Mouse (Mus musculus) forebrain, postnatal 0 days (tissue): Measurements from ENCODE around the gene Trnau1ap. TPM values are rescaled to one million over a fixed set of nuclear protein-coding genes. Genes with fewer than 3 reads are reported as not detected.

Source experiments
- ATAC-seq: fragments of 200-750 bp; cut with Nextera tagmentation; 2 replicates; pipeline ENCODE4 v1.8.0; 2017; ENCODE audit warnings: mild to moderate bottlenecking, moderate library complexity
- DNase-seq: peaks from one replicate; pipeline ENCODE4 v3.0.0-alpha.2; 2015
- H3K27ac ChIP-seq: fragments of 300-500 bp; sonication (generic); 2 replicates; pipeline ENCODE4 v1.5.1; 2014; ENCODE audit warnings: low read depth, mild to moderate bottlenecking, antibody characterized with exemption, low read length, moderate library complexity, mixed read lengths
- H3K27me3 ChIP-seq: fragments of 300-500 bp; sonication (generic); 2 replicates; pipeline ENCODE4 v1.6.1; 2014; ENCODE audit warnings: mild to moderate bottlenecking, low read length, mixed read lengths; ENCODE audit not compliant: insufficient read depth
- H3K36me3 ChIP-seq: fragments of 300-500 bp; sonication (generic); 2 replicates; pipeline ENCODE4 v1.6.1; 2014; ENCODE audit warnings: mild to moderate bottlenecking, moderate library complexity; ENCODE audit not compliant: insufficient read depth
- H3K4me1 ChIP-seq: fragments of 300-500 bp; sonication (generic); 2 replicates; pipeline ENCODE4 v1.6.1; 2014; ENCODE audit warnings: antibody characterized with exemption; ENCODE audit not compliant: insufficient read depth
- H3K4me2 ChIP-seq: fragments of 300-500 bp; sonication (generic); 2 replicates; pipeline ENCODE4 v1.6.1; 2014; ENCODE audit warnings: low read depth, mild to moderate bottlenecking, moderate library complexity
- H3K4me3 ChIP-seq: fragments of 300-500 bp; sonication (generic); 2 replicates; pipeline ENCODE4 v1.5.1; 2014; ENCODE audit warnings: low read depth, low read length, mixed read lengths
- H3K9ac ChIP-seq: fragments of 300-500 bp; sonication (generic); 2 replicates; pipeline ENCODE4 v1.6.1; 2014; ENCODE audit warnings: mild to moderate bottlenecking
- H3K9me3 ChIP-seq: fragments of 300-500 bp; sonication (generic); 2 replicates; pipeline ENCODE4 v1.6.1; 2016; ENCODE audit warnings: low read length
- CTCF ChIP-seq: sonication (generic); IDR thresholded peaks from 2 replicates; pipeline ENCODE4 v1.5.1; 2016; ENCODE audit warnings: antibody characterized with exemption, control low read depth, low read depth
- WGBS: fragments of 180-500 bp; shearing (Covaris S2); extraction: QIAGEN DNeasy Blood & Tissue Kit; methylation state at CpG from one replicate; pipeline ENCODE4 v1.1.7; 2014; 5-methylcytosine and 5-hydroxymethylcytosine counted together
- polyA plus RNA-seq: library from polyadenylated mRNA; unstranded; fragments of >200 nt; fragmentation: Nextera tagmentation; extraction: Ambion mirVana; gene quantifications from 2 replicates; pipeline ENCODE4 v1.2.1, GENCODE M21; 2015
- total RNA-seq: library from RNA; depleted of rRNA; stranded (reverse); fragments of >200 nt; gene quantifications from 2 replicates; pipeline ENCODE4 v1.2.3, GENCODE M21; 2014

Gene Trnau1ap
- total and polyA plus RNA-seq, 2 experiments from 2014 or later, result 62.1 TPM

DNA sequence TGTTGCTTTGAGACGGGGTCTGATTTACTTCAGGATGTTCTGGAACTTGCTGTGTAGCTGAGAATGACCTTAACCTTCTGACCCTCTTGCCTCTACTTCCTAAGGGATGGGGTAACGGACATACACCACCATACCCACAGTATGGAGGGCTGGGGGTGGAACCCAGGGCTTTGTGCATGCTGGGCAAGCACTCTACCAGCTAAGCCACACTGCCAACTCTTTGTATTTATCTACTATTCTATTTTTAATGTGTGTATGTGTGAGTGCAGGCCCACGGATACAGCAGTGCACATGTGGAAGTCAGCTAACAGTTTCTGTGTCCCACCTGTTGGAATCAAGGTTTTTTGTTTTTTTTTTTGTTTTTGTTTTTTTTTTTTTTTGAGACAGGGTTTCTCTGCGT lies 30.2 kb upstream of the Trnau1ap start:
- Histone ChIP-seq H3K9me3 (no peaks in the 10 kb centered on the region), H3K9ac (no peak overlapping the region), H3K27me3 (no peaks in the 10 kb centered on the region), H3K4me3 (no peak overlapping the region), H3K4me1 (no peaks in the 10 kb centered on the region), H3K4me2 (no peak overlapping the region), H3K27ac (no peak overlapping the region), H3K36me3 (peaks cover 14% of the 10 kb centered on the region)
- no peak for DNase-seq
- WGBS, result 88% methylated on average over 4 of the region's 4 CpGs
- TF ChIP-seq CTCF, result no peak
- no peak for ATAC-seq

DNA sequence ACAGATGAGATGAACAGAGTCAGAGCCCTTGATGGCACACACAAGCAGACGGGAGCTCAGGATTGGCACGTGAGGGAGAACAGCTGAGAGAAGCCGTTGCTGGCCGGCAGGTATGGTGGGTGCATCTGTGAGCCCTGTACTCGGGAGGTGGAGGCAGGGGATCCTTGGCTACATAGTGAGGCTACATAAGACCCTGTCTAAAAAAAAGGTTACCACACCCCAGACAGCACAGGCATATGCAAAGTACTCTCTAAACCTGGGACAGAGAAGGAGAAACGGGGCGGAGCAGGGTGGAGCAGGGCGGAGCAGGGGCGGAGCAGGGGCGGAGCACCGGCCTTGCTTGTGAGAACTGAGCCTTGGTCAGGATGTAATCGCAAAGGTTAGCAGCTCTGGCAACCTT lies 26.8 kb upstream of the Trnau1ap start:
- H3K27me3 ChIP-seq, result no peaks in the 10 kb centered on the region
- ATAC-seq, result no peak
- 0 out of 2 replicates have a peak, but pooled peaks cover 11% of the 10 kb centered on the region for H3K4me1 ChIP-seq
- no peak for TF ChIP-seq CTCF
- WGBS, result 38% methylated on average over 12 of the region's 12 CpGs
- H3K4me3 ChIP-seq, result no peak overlapping the region
- H3K4me2 ChIP-seq, result no peak overlapping the region
- H3K36me3 ChIP-seq, result peaks cover 14% of the 10 kb centered on the region
- H3K27ac ChIP-seq, result no peak overlapping the region
- H3K9me3 ChIP-seq, result no peaks in the 10 kb centered on the region
- no peak overlapping the region for H3K9ac ChIP-seq
- no peak for DNase-seq

DNA sequence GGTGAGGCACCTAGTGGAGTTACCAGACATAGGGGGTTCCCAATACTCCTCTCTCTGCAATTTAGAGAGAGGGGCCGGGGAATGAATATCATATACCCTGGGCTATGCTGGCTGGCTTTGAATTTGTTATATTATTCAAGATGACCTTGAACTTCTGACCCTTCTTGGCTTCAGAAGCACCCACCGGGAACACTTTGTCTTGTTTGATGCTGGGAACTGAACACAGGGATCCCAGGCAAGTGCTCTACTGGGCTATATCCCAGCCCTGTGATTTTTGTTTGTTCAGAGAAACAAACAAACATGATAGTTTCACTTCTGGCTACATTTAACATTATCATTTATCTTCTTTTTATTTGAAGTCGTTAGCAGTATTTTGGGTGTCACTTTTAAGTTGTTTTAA lies 26.1 kb upstream of the Trnau1ap start:
- WGBS, result 82% methylated on average over 3 of the region's 3 CpGs
- Histone ChIP-seq H3K27ac (no peak overlapping the region), H3K4me1 (0 out of 2 replicates have a peak, but pooled peaks cover 11% of the 10 kb centered on the region), H3K36me3 (peaks cover 17% of the 10 kb centered on the region), H3K4me3 (no peak overlapping the region), H3K27me3 (no peaks in the 10 kb centered on the region), H3K9me3 (no peaks in the 10 kb centered on the region), H3K4me2 (no peak overlapping the region), H3K9ac (no peak overlapping the region)
- TF ChIP-seq CTCF, result no peak
- ATAC-seq (no peak), DNase-seq (no peak)

DNA sequence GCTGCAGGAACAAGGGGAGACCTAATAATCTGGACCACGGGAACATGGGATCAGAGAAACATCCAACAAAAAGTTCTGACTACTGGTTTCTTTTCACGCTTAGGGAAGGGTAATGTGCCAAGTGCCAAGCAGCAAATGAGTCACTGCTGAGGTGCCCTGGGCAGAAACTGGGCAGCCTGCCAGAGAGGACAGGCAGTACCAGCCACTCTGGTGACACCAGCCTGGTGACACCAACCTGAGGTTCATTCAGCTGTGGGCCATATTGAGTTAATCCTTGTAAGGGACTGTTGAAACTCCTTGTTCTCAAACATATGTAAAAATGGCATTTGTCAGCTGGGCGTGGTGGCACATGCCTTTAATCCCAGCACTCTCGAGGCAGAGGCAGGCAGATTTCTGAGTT lies 25.2 kb upstream of the Trnau1ap start:
- DNase-seq (no peak), ATAC-seq (no peak)
- Histone ChIP-seq H3K4me3 (no peak overlapping the region), H3K4me1 (0 out of 2 replicates have a peak, but pooled peaks cover 11% of the 10 kb centered on the region), H3K4me2 (no peak overlapping the region), H3K27ac (no peak overlapping the region), H3K9ac (no peak overlapping the region), H3K36me3 (peaks cover 13% of the 10 kb centered on the region), H3K9me3 (no peaks in the 10 kb centered on the region), H3K27me3 (no peaks in the 10 kb centered on the region)
- TF ChIP-seq CTCF, result no peak
- WGBS, result 82% methylated on average over 4 of the region's 4 CpGs

DNA sequence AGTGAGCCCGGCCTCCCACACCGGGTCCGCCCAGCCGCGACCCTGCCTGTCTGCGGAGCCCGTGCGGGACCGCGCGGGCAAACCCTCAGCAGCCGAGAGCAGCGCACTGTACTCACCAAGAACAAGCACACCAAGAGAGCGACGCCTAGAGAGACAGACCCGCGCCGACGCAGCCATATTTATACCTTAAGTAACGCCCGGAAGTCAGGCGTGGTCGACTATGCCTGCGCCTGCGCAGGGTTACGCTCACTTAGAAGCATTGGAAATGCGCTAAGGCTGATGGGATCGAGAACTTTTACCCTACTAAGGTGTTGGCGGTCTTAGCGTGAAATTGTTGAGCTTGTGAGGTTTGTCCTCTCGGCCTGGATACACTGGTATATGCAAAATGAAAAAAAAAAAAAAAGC lies 24.1 kb upstream of the Trnau1ap start, which contains the start of gene Rcc1:
Gene Rcc1, minus strand, starts transcription at position 125 of the 405 bp plus-strand sequence.
- Histone ChIP-seq H3K9me3 (no peaks in the 10 kb centered on the region), H3K27me3 (no peaks in the 10 kb centered on the region), H3K4me1 (0 out of 2 replicates have a peak, but pooled peaks cover 11% of the 10 kb centered on the region), H3K4me2 (peak within 1 kb of the TSS; percentile 93), H3K9ac (peak within 1 kb of the TSS; percentile 77), H3K27ac (peak within 1 kb of the TSS; percentile 89), H3K36me3 (peaks cover 13% of the 10 kb centered on the region), H3K4me3 (peak within 1 kb of the TSS; percentile 72)
- TF ChIP-seq CTCF, result peak; percentile 39
- WGBS, result under 1% methylated on average over 31 of the region's 31 CpGs
- peak; percentile 98 for ATAC-seq
- DNase-seq, result peak; percentile 95

DNA sequence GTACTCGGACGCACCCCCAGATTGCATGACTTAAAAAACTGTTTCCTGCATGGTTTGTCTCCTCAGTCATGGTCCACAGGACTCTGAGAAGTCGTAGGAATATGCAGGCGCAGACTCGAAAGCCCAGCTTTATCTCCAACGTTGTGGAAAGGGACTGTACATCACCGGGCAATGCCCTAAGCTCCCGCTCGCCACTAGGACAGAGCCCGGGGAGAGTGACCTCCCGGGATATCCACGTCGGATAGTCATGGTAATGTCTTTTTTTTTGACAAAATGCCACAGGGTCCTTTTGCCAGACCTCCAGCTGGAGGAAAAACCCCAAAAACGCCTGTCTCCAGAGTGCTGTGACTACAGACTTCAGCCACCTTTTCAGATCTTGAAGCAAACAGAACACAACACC lies 23.4 kb upstream of the Trnau1ap start:
- DNase-seq, result peak; percentile 11

DNA sequence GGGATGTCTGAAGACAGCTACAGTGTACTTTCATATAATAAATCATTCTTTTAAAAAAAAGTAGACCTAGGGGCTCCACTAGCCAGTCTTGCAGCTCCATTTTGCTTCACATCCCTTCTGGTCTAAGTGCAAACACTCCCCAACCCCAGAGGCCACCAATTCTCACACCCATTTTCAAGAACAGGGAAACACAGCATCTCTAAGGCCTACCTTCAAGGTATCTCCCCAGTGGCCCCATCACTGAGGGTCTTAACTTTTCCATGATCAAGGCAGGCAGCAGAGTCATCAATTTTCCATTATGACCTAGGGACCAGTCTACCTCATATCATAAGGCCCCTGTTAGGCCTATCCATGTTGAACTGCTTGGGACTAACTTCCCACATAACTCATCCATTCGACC lies 22.1 kb upstream of the Trnau1ap start:
- H3K27me3 ChIP-seq, result no peaks in the 10 kb centered on the region
- WGBS, result 39% methylated on average over 1 of the region's 1 CpGs
- H3K4me2 ChIP-seq, result 0 out of 2 replicates have a peak overlapping the region, but pooled peaks have one; percentile 93
- H3K9me3 ChIP-seq, result no peaks in the 10 kb centered on the region
- DNase-seq (no peak), ATAC-seq (no peak)
- no peak overlapping the region for H3K27ac ChIP-seq
- no peak for TF ChIP-seq CTCF
- 0 out of 2 replicates have a peak overlapping the region, but pooled peaks have one; percentile 77 for H3K9ac ChIP-seq
- peaks cover 5% of the 10 kb centered on the region; the same call in 1 of the 2 replicates for H3K36me3 ChIP-seq
- H3K4me3 ChIP-seq, result no peak overlapping the region
- H3K4me1 ChIP-seq, result 0 out of 2 replicates have a peak, but pooled peaks cover 11% of the 10 kb centered on the region

More for the DNA sequence above, 23.4 kb upstream of the Trnau1ap start:
- peak overlapping the region; percentile 77 for H3K9ac ChIP-seq
- TF ChIP-seq CTCF, result no peak
- H3K27me3 ChIP-seq, result no peaks in the 10 kb centered on the region
- H3K36me3 ChIP-seq, result peaks cover 9% of the 10 kb centered on the region
- peak overlapping the region; percentile 89; the same call in 1 of the 2 replicates for H3K27ac ChIP-seq
- ATAC-seq, result no peak
- peak overlapping the region; percentile 93 for H3K4me2 ChIP-seq
- peak overlapping the region; percentile 72 for H3K4me3 ChIP-seq
- no peaks in the 10 kb centered on the region for H3K9me3 ChIP-seq
- H3K4me1 ChIP-seq, result 0 out of 2 replicates have a peak, but pooled peaks cover 11% of the 10 kb centered on the region
- under 1% methylated on average over 14 of the region's 14 CpGs for WGBS
